Mouse (Mus musculus): ENCODE results near the gene Mrps12.
A peak's percentile ranks its signal among the peaks of the same experiment; 100 is the strongest.

Gene Mrps12

DNA sequence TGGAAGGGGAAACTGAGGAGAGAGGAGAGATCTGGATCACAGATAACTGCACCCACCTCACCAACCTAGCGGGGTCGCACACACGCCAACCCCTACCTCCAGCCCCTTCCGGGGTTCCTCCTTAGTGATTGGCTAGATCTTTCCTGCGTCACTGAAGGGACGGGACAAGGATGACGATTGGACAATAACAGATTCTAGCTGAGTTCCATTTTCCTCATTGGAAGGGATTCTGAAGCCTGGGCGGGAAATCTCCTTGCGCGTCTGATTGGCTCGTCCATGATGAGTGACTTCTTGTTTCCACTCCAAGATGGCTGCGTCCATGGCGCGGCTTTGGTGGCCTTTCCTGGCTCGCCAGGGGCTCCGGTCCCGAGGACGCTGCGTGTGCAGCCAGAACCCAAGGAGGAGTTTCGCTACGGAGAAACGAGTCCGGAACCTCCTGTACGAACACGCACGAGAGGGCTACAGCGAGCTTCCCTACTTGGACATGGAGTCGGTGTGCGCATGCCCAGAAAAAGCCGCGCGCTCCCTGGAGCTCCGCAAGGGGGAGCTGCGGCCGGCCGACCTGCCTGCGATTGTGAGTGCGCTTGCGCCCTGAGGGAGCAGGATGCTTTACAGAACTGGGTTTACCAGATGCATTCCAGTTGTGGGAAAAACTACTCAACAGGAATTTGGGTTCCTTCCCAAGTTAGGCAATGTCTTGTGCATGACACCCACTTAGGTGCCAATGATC lies at the start of gene Mrps12, which contains the start of gene Sars2:
Gene Mrps12, minus strand, starts transcription at position 112 of the 730 bp plus-strand sequence.
Gene Sars2, plus strand, starts transcription at position 284 of the 730 bp plus-strand sequence.
- DNase-seq (ENCODE audit: low spot score): peak; percentile 97

DNA sequence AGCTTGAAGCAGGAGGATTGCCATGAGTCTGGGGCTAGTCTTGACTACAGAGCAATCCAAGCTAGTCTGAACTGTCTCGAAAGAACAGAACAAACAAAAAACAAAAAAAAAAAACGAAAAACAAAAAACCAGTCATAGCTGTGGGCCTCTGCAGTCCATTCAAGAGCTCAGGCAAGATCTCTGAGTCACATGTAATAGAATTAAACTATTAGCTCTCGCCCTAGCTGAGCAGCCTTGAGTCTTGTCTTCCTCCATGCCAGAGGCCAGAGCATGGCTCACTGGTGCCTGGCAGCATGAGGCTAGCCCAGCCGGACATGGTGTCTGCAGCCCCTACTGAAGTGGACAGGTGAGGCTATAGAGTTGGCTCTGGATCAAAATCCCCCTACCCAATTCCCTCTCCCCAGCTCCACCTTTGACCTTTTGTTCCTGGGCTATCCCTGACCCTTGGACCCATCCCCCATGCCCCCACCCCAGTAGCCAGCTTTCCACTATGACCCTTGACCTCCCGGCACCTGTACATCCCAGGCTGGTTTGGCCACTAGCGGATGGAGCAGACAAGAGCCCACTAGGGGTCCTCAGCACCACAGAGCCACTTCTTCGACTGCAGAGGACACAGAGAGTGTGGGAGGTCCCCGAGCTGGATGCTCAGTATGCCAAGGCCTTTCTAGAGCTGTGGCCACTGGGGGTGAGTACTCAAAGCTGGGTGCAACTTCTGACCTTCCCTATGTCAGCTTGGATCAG lies 48.6 kb upstream of the Mrps12 start:
- no peak for DNase-seq (ENCODE audit: low spot score)

DNA sequence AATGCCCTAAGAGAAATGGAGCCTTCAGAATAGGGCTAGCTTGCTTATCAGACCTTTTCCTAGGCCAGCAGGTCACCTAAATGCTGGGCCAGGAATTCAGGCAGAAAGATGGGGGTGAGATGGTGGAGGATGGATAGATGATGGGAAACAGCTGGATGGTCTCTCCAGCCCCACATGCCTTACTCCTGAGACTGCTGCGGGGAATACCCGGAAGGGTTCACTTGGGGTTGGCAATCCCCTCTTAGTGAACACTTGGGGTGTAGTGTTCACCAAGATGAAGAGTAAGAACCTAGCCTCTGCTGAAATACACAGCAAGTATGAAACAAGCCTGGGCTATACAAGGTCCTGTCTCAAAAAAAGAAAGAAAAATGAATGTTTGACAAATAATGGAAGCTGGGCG lies 47.6 kb upstream of the Mrps12 start:
- no peak for DNase-seq (ENCODE audit: low spot score)

DNA sequence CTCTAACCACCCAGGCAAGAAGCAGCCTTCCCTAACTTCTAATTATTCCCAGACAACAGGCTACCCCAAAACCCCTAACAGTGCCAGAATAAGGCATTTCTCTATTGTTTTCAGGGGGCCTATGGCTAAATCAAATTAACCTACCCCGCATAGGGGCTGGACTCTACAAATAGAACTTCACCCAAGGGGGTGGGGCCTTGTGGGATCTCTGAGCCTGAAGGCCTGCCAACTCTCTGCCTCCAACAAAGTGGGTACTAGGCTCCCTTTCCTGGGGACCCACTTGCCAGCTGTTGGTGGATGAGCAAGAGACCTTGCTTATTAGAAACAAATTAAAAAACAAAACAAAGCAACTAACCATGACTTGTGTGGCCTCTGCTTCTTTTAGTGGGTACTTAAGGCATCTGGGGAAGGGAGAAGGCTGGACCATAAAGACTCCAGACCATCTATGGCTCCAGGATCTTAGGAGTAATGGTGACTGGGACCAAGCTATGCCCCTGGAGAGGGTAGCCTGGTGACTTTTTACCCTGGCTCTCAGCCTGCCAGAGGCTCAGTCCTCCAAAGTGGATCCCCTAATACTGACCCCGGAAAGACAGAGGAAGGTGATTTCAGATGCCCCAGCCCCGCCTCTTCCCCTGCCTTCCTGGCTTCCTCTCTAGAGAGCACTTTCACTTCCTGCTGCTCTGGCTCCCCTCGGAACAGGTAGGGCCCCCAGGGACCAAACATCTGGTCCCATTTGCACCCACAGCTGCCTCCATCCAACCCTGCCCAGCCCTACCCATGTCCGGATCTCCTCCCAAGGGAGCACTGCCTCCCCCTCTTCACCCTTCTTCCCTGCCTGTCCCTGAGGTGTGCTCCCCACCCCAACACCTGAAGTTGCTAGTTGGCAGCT lies 46.9 kb upstream of the Mrps12 start, which contains the start of gene Rinl:
Gene Rinl, plus strand, starts transcription at position 663 of the 889 bp plus-strand sequence.
- no peak for DNase-seq (ENCODE audit: low spot score)

DNA sequence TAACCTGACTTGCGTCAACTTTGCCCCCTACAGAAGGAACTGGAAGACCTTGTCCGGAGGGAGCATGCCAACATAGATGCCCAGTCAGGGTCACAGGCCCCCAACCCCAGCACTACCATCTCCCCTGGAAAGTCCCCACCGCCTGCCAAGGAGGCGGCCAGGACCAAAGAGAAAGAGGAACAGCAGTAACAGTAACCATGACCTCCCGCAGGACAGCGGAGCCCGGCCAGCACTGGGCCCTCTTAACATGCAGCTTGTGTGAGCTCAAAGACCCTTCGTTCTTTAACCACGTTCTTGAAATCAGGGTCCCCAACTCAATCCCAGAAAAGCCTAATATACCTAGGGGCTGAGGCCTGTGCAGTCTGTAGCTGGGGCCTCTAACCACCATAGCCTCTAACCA lies 46.3 kb upstream of the Mrps12 start:
- DNase-seq (ENCODE audit: low spot score): no peak

DNA sequence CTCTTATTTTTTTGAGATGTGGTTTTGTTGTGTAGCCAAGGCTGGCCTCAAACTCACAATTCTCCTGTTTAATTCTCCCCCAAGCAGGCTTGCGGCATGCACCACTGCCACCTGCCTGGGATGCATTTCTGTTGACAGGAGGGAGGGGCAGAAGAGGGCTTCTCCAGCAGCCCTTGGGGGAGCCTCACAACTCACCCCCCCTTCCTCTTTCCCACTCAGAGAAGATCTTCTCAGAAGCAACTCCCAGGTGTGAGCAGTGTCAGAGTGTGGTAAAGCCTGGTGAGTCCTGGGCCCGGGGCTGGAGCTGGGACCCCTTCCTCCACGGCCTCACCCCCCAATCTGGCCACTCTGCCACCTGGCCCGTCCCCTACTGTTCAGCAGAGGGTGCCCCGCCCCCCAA lies 43.5 kb upstream of the Mrps12 start:
- no peak for DNase-seq (ENCODE audit: low spot score)

DNA sequence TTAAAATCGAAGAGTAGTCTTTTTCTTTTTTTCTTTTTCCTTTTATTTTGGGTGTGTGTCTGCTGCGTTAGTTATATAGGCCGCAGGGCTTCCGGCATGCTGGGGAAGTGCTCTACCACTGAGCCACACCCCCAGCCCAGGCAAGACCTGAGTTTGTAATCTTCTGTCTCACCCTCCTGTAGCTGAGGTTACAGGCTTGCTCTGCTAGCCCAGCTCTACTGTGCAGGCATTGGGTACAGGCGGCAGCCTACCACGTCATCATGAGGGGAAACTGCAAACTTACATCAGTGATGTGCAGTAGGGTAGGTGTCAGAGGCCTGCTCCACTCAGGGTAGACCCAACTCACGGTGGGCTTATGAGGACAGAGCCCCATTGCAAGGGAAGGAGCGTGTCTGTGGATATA lies 39.6 kb upstream of the Mrps12 start:
- no peak for DNase-seq (ENCODE audit: low spot score)

DNA sequence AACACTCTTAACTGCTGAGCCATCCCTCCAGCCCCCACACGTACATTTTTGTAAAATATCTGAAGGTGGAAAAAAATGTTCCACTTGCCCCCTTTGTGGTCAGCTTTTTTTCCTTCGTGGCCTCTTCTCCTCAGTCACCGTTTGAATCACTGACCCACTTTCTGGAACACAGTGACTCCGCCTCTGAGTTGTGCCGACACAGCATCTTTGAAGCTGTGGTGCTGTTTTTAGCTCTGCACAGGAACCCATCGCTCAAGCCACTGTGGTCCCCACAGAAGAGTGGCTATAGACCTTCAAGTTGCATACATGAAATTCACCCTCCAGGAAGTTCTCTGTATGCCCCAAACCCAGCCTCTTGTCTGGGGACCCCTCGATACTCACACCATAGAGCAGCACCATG lies 39.2 kb upstream of the Mrps12 start:
- DNase-seq (ENCODE audit: low spot score): no peak

DNA sequence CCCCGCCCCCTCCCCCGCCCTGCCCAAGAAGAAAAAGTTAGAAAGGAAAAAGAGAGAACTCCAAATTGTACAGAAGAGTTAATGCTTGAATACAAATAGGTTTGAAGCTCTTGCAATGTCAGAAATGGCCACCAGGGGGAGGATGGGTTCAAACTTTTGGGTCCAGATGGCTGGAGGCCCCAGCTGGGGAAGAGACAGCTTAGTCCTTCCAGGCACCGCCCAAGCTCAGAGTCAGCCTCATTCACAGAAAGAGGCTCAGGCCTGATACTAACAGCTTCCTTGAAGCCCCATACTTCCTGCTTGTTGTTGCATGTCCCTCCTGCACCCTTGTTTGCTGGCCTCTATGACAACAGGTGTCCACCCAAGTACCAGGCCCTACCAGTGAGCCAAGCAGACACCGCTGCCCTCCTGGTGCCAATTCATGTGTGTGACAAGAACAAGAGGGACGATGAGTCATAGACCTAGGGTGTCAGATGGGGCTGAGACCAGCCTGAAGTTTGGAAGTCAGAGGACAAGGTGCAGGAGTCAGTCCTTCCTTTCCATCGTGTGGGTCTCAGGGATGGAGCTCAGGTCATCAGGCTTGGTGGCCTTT lies 38.5 kb upstream of the Mrps12 start:
- DNase-seq (ENCODE audit: low spot score): peak; percentile 92

DNA sequence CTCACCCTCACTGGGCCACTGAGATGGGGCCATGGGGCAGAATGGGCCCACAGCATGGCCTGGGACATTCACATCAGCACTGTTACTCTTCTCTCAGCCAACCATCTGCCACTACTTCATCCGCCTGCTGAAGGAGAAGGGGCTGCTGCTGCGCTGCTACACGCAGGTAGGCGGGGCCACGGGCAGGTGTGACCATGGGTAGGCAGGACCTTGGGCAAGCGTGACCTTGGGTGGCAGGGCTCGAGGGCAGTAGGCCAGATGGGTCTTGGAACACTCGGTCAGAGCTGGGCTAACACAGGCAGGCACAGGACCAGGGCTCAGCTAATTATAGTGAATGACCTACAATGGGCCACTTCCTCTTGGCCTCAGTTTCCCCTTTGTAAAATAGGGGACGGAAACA lies 37.2 kb upstream of the Mrps12 start:
- no peak for DNase-seq (ENCODE audit: low spot score)

DNA sequence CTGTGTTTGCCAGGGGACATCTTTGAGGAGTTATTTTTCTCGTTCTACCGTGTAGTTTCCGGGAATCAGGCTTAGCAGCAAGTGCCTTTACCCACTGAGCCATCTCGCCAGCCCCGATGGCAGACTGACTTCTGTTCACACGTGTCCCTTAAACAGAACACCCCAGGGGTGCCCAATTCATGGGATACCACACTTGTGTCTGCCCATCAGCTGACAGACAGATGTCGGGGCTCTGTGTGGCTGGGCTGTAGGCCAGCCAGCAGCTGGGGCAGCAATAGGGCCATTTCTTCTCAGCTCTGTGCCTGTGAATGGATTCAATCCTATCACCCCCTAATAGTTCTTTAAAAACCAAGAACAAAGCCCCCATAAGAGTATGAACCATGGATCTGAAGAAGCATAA lies 33.5 kb upstream of the Mrps12 start:
- no peak for DNase-seq (ENCODE audit: low spot score)

DNA sequence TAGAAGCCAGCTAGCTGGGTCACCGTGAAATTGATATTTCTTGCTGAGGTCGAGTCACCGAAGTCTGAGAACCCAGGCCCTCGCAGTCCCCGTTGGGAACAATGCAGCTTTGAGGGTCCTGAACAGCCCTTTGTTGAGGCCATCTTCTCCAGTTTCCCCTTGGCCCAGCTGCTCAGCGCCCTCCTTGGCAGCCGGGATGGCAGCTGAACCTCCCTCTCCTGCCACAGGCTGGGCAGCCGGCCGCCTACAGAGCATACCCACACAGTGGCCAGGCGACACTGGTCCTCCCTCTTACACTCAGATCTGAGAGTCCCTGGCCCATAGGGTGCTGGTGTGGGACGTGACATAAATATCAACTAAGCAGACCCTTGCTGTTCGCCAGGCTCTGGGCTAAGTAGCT lies 32.5 kb upstream of the Mrps12 start:
- DNase-seq (ENCODE audit: low spot score): no peak

DNA sequence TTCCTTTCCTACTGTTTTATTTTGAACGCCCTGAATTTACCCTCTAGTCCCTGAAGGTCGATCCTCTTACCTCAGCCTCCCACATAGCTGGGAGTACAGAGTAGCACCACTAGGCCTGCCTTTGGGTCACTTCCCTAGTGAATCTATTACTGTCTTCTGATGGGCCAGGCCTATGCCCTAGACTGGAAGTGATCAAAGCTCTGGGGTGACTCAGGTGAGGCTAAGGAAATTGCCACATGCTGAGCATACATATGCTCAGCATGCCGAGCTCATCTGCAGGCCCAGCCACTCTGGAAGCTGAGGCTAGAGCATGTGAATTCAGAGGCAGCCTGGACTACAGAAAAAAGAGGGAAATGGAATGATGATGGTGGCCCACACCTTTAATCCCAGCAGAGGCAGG lies 31.5 kb upstream of the Mrps12 start:
- no peak for DNase-seq (ENCODE audit: low spot score)

DNA sequence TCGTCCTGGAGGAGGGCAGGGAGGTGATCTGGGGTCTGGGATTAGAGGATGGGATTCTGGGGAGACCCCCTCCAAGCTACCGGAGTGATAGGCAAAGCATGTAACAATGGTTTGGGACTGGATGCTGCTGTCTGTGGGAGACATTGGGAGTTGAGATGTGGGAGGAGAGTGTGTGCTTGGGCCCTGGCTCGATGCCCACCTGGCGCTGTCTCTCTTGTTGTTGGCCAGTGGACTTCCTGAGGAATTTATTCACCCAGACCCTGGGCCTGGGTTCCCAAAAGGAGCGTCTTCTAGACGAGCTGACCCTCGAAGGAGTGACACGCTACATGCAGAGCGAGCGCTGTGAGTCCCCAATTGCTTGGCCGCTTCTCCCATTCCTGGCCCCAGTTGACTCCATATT lies 30.2 kb upstream of the Mrps12 start:
- no peak for DNase-seq (ENCODE audit: low spot score)

DNA sequence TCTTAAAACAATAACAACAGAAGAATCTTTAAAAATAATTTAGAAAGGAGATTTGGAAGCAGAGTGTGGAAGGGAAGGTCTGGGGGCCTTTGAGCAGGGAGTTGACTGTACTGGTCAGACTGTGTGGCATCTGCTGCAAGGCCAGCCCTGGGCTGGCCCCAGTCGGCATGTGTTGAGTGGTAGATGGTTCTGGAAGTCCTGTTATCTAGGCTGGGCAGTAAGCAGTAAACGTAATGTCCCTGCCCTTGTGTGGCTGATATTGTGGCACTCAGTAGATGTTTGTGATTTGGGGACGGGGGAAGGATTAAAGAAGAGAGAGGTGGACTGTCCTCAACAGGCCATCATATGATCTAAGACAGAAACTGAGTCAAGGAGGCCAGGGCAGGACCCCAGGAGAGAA lies 28.7 kb upstream of the Mrps12 start:
- no peak for DNase-seq (ENCODE audit: low spot score)

DNA sequence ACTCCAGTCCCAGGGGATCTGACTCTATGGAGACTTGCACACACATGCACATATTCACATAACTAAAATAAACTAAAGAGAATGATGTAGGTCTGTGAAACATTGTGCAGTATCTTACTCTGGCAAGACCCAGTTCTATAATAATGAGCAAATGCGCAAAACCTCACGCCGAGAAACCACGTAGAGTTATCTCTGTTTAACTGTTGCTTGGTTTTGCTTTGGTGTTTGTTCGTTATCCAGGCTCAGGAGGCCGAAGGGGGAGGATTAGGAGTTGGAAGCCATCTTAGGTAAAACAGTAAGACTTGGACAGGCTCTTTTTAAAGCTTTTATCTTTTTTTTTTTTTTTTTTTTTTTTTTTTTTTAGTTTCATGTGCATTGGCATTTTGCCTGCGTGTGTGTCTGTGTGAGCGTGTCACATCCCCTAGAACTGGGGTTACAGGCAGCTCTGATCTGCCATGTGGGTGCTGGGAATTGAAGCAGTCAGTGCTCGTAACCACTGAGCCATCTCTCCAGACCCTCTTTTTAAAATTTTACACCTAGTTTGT lies 27.9 kb upstream of the Mrps12 start:
- no peak for DNase-seq (ENCODE audit: low spot score)

DNA sequence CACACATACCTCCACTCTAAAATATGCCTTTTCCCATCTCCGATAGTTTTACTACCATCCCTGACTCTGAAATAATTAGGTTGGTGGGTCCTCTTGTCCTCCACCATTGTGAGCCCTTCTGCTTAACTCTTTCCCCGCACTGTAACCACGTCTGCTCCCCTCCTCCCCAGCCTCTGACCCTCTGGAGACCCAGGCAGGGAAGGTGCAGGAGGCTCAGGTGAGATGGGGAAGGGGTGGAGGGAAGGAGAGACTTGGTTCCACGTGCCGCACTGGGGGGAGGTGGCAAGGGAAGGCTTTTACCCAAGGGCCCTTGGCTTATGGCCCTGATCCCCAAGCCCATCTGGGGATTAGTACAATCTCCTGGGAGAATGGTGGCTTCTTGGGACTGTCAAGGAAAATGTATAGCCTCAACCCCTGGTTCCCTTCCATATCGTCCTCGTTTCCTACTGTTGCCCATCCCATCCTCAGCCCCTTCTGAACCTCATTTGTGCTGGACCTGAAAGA lies 25.9 kb upstream of the Mrps12 start, which contains the start of gene Nfkbib:
Gene Nfkbib, minus strand, starts transcription at position 51 of the 504 bp plus-strand sequence.
- no peak for DNase-seq (ENCODE audit: low spot score)

DNA sequence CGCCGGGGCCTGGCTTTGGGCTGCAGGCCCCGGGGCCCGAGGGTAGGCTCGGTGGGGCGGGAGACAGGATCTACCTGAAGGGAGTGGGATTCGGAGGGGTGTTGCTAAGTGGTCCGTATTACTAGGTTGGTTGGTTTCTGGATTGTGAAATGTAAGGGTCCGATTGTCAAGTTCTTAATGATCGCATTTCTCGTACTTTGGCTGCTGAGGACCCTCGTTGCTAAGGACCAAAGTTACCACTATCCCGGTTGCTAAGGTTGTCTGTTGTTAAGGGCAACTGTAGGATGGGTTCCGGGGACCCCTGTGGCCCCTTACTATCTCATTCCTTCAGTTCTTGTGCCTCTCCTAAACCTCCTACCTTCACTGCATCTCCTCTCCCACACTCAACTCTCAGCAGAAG lies 25.3 kb upstream of the Mrps12 start:
- DNase-seq (ENCODE audit: low spot score): peak; percentile 8

DNA sequence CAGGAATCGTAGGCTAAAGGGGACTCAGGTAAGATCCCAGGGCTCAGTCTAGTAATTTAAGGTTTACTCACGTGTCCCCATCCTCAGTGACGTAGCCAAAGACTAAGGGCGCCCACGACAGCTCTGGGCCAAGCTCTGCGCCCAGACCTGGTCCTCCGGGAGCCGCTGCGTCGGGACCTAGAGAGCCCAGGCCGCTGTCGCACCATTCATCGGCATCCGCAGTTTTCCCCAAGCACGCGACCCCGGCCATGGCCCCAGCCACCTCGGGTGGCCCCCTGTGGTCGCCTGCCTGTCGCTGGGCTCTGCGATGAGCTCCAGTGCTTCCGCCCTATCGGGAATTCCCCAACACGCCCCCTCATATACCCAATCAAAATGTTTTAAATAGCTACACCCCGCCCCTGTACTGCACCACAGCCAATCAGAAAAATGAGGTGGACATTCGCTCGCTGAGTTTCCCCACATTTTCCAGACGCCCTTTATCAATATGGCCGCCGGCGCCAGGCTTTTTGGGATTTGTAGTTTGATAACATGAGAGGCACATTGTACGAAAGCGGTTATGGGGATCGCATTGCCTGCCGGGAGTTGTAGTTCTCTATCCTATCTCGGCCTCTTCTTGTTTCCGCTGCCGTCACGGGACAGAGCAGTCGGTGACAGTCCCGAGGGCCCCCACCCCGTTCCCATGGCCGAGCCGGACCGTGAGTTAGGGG lies 24.7 kb upstream of the Mrps12 start, which contains the start of gene Sirt2:
Gene Sirt2, plus strand, starts transcription at position 563 of the 707 bp plus-strand sequence.
- DNase-seq (ENCODE audit: low spot score): peak; percentile 98

DNA sequence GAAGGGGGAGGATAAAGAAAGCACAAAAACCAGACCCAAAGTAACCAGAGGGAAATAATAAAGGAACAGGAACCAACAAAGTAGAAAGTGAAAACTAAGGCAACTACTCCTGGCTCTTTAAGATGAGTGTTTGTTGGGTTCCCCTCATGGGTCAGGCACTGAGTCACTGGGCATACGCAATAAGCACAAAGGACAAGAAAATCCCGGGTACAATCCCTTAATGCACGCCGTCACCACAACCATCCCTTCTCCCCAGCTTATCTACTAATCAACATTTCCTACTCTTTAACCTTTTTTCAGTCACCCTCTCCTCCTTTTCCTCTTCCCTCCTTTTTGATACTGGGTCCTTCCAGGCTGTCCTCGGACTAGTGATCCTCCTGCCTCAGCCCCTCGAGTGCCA lies 23.6 kb upstream of the Mrps12 start:
- peak; percentile 5 for DNase-seq (ENCODE audit: low spot score)

DNA sequence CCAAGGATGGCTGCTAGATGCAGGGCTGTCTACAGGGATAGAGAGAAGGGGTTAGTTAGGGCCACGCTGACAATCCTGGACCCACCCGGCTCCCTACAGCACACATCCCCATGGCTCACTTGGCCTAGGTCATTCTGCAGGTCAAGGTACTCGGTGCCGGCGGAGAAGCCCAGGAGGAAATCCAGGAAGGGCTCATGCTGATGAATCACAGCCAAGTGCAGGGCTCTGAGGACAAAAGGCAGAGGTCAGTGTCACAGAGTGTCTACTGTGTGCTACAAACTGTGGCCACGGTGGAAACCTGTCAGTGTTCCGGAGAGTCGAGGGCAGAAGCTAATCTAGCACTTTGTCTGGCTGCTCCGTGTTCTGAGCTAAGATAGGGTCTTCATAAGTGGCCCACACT lies 20.3 kb upstream of the Mrps12 start:
- DNase-seq (ENCODE audit: low spot score): no peak

All from adipocyte (in vitro differentiated cells).